Mouse (Mus musculus): Measurements from ENCODE around the gene Atoh8. TPM values are rescaled to one million over a fixed set of nuclear protein-coding genes. Genes with fewer than 3 reads are reported as not detected.
A peak's percentile ranks its signal among the peaks of the same experiment; 100 is the strongest.

Gene Atoh8
- polyA plus RNA-seq, 1 experiment from 2014 or later = 15.9 TPM

GRCm38 (mm10) chr6:72218281-72218680 lies 17.1 kb downstream of the Atoh8 start:
- Histone ChIP-seq H3K36me3 (no peaks in the 10 kb centered on the region), H3K27me3 (ENCODE audit: insufficient read depth, poor library complexity, severe bottlenecking) (peaks cover 64% of the 10 kb centered on the region)
- 66% methylated on average over 4 of the region's 4 CpGs for WGBS

GRCm38 (mm10) chr6:72217415-72217784 lies 18.0 kb downstream of the Atoh8 start:
- peak overlapping the region; percentile 87 for H3K27ac ChIP-seq
- H3K27me3 ChIP-seq (ENCODE audit: insufficient read depth, poor library complexity, severe bottlenecking) = peaks cover 64% of the 10 kb centered on the region
- peaks cover 100% of the 10 kb centered on the region for H3K4me1 ChIP-seq (replicated peaks)
- H3K9me3 ChIP-seq = no peaks in the 10 kb centered on the region
- H3K36me3 ChIP-seq = no peaks in the 10 kb centered on the region
- H3K4me3 ChIP-seq = peak overlapping the region; percentile 41
- 62% methylated on average over 6 of the region's 6 CpGs for WGBS
- DNase-seq (ENCODE audit: low spot score) = no peak

More at GRCm38 (mm10) chr6:72218281-72218680, 17.1 kb downstream of the Atoh8 start:
- H3K27ac ChIP-seq = peak overlapping the region; percentile 25; the same call in 1 of the 2 replicates
- no peaks in the 10 kb centered on the region for H3K9me3 ChIP-seq
- peaks cover 100% of the 10 kb centered on the region for H3K4me1 ChIP-seq (replicated peaks)
- DNase-seq (ENCODE audit: low spot score) = no peak
- H3K4me3 ChIP-seq = no peak overlapping the region

GRCm38 (mm10) chr6:72216681-72217414 lies 18.5 kb downstream of the Atoh8 start:
- H3K27me3 ChIP-seq (ENCODE audit: insufficient read depth, poor library complexity, severe bottlenecking) = peaks cover 64% of the 10 kb centered on the region
- under 1% methylated on average over 33 of the region's 33 CpGs for WGBS

GRCm38 (mm10) chr6:72215582-72215981 lies 19.8 kb downstream of the Atoh8 start:
- Histone ChIP-seq H3K9me3 (no peaks in the 10 kb centered on the region), H3K27me3 (ENCODE audit: insufficient read depth, poor library complexity, severe bottlenecking) (peaks cover 53% of the 10 kb centered on the region), H3K36me3 (no peaks in the 10 kb centered on the region), H3K4me1 (replicated peaks) (peaks cover 100% of the 10 kb centered on the region), H3K4me3 (peak overlapping the region; percentile 11; the same call in 1 of the 2 replicates), H3K27ac (peak overlapping the region; percentile 87)
- 27% methylated on average over 6 of the region's 6 CpGs for WGBS
- DNase-seq (ENCODE audit: low spot score) = no peak

More at GRCm38 (mm10) chr6:72216681-72217414, 18.5 kb downstream of the Atoh8 start:
- no peaks in the 10 kb centered on the region for H3K9me3 ChIP-seq
- peaks cover 100% of the 10 kb centered on the region for H3K4me1 ChIP-seq (replicated peaks)
- H3K36me3 ChIP-seq = no peaks in the 10 kb centered on the region
- H3K4me3 ChIP-seq = peak overlapping the region; percentile 41
- peak; percentile 94 for DNase-seq (ENCODE audit: low spot score)
- peak overlapping the region; percentile 87 for H3K27ac ChIP-seq

- WGBS = 64% methylated on average over 4 of the region's 4 CpGs
- Histone ChIP-seq H3K4me1 (replicated peaks) (peaks cover 65% of the 10 kb centered on the region), H3K4me3 (no peak overlapping the region), H3K36me3 (peaks cover 12% of the 10 kb centered on the region), H3K27ac (peak overlapping the region; percentile 53; the same call in 1 of the 2 replicates), H3K9me3 (no peaks in the 10 kb centered on the region), H3K27me3 (ENCODE audit: insufficient read depth, poor library complexity, severe bottlenecking) (peaks cover 33% of the 10 kb centered on the region)
- DNase-seq (ENCODE audit: low spot score) = no peak
Measured at GRCm38 (mm10) chr6:72211360-72211759, 24.0 kb downstream of the Atoh8 start.

- no peaks in the 10 kb centered on the region for H3K9me3 ChIP-seq
- no peak overlapping the region for H3K4me3 ChIP-seq
- peaks cover 32% of the 10 kb centered on the region for H3K27me3 ChIP-seq (ENCODE audit: insufficient read depth, poor library complexity, severe bottlenecking)
- H3K27ac ChIP-seq = 0 out of 2 replicates have a peak overlapping the region, but pooled peaks have one; percentile 25
- H3K4me1 ChIP-seq (replicated peaks) = peaks cover 65% of the 10 kb centered on the region
- DNase-seq (ENCODE audit: low spot score) = no peak
- peaks cover 17% of the 10 kb centered on the region for H3K36me3 ChIP-seq
- WGBS = 89% methylated on average over 7 of the region's 7 CpGs
Measured at GRCm38 (mm10) chr6:72210823-72211222, 24.6 kb downstream of the Atoh8 start.

GRCm38 (mm10) chr6:72209738-72210137 lies 25.6 kb downstream of the Atoh8 start:
- Histone ChIP-seq H3K36me3 (peaks cover 21% of the 10 kb centered on the region), H3K4me1 (replicated peaks) (peaks cover 57% of the 10 kb centered on the region), H3K9me3 (no peaks in the 10 kb centered on the region), H3K27me3 (ENCODE audit: insufficient read depth, poor library complexity, severe bottlenecking) (peaks cover 24% of the 10 kb centered on the region), H3K4me3 (no peak overlapping the region), H3K27ac (no peak overlapping the region)
- DNase-seq (ENCODE audit: low spot score) = no peak
- 90% methylated on average over 7 of the region's 7 CpGs for WGBS

- Histone ChIP-seq H3K27me3 (ENCODE audit: insufficient read depth, poor library complexity, severe bottlenecking) (peaks cover 17% of the 10 kb centered on the region; the same call in 1 of the 2 replicates), H3K4me3 (no peak overlapping the region), H3K4me1 (replicated peaks) (peaks cover 48% of the 10 kb centered on the region), H3K27ac (no peak overlapping the region), H3K36me3 (peaks cover 25% of the 10 kb centered on the region), H3K9me3 (no peaks in the 10 kb centered on the region)
- no peak for DNase-seq (ENCODE audit: low spot score)
- WGBS = 85% methylated on average over 8 of the region's 8 CpGs
Measured at GRCm38 (mm10) chr6:72208406-72209045, 26.9 kb downstream of the Atoh8 start.

GRCm38 (mm10) chr6:72206021-72206420 lies 29.4 kb downstream of the Atoh8 start:
- Histone ChIP-seq H3K27me3 (ENCODE audit: insufficient read depth, poor library complexity, severe bottlenecking) (peaks cover 7% of the 10 kb centered on the region; the same call in 1 of the 2 replicates), H3K9me3 (no peaks in the 10 kb centered on the region), H3K4me1 (replicated peaks) (peaks cover 43% of the 10 kb centered on the region), H3K4me3 (no peak overlapping the region), H3K36me3 (peaks cover 25% of the 10 kb centered on the region), H3K27ac (no peak overlapping the region)
- DNase-seq (ENCODE audit: low spot score) = no peak
- WGBS = 72% methylated on average over 9 of the region's 9 CpGs

GRCm38 (mm10) chr6:72204858-72205257 lies 30.5 kb downstream of the Atoh8 start:
- WGBS = 74% methylated on average over 7 of the region's 7 CpGs
- Histone ChIP-seq H3K27ac (0 out of 2 replicates have a peak overlapping the region, but pooled peaks have one; percentile 16), H3K36me3 (peaks cover 25% of the 10 kb centered on the region), H3K4me3 (no peak overlapping the region), H3K9me3 (no peaks in the 10 kb centered on the region), H3K4me1 (replicated peaks) (peaks cover 47% of the 10 kb centered on the region), H3K27me3 (ENCODE audit: insufficient read depth, poor library complexity, severe bottlenecking) (peaks cover 7% of the 10 kb centered on the region; the same call in 1 of the 2 replicates)
- DNase-seq (ENCODE audit: low spot score) = no peak

GRCm38 (mm10) chr6:72203279-72203678 lies 32.1 kb downstream of the Atoh8 start:
- H3K36me3 ChIP-seq = peaks cover 24% of the 10 kb centered on the region
- H3K27ac ChIP-seq = no peak overlapping the region
- H3K27me3 ChIP-seq (ENCODE audit: insufficient read depth, poor library complexity, severe bottlenecking) = peaks cover under 1% of the 10 kb centered on the region
- 84% methylated on average over 5 of the region's 5 CpGs for WGBS
- H3K4me1 ChIP-seq (replicated peaks) = peaks cover 47% of the 10 kb centered on the region
- H3K4me3 ChIP-seq = no peak overlapping the region
- H3K9me3 ChIP-seq = no peaks in the 10 kb centered on the region
- DNase-seq (ENCODE audit: low spot score) = no peak

GRCm38 (mm10) chr6:72202732-72203131 lies 32.6 kb downstream of the Atoh8 start:
- Histone ChIP-seq H3K4me1 (replicated peaks) (peaks cover 47% of the 10 kb centered on the region), H3K27me3 (ENCODE audit: insufficient read depth, poor library complexity, severe bottlenecking) (peaks cover 4% of the 10 kb centered on the region), H3K36me3 (peaks cover 19% of the 10 kb centered on the region), H3K27ac (peak overlapping the region; percentile 9; the same call in 1 of the 2 replicates), H3K9me3 (no peaks in the 10 kb centered on the region), H3K4me3 (no peak overlapping the region)
- DNase-seq (ENCODE audit: low spot score) = no peak
- WGBS = 74% methylated on average over 5 of the region's 5 CpGs

Data from hindbrain, embryonic 10.5 days (tissue).